Mouse (Mus musculus): ENCODE data around the gene Hs3st3a1.
A peak's percentile ranks its signal among the peaks of the same experiment; 100 is the strongest.

Gene Hs3st3a1

GRCm38 (mm10) chr11:64489587-64490433 lies 54.7 kb downstream of the Hs3st3a1 start:
- no peak for DNase-seq

GRCm38 (mm10) chr11:64494448-64494847 lies 59.3 kb downstream of the Hs3st3a1 start:
- no peak for DNase-seq

GRCm38 (mm10) chr11:64495935-64496334 lies 60.8 kb downstream of the Hs3st3a1 start:
- peak; percentile 18 to 24 for DNase-seq

- peak in 1 of 2 experiments; percentile 7 for DNase-seq
Observed at GRCm38 (mm10) chr11:64496677-64497076, 61.5 kb downstream of the Hs3st3a1 start.

- DNase-seq: no peak
Observed at GRCm38 (mm10) chr11:64500536-64501112, 65.5 kb downstream of the Hs3st3a1 start.

- DNase-seq: no peak
Observed at GRCm38 (mm10) chr11:64503040-64503439, 67.9 kb downstream of the Hs3st3a1 start.

GRCm38 (mm10) chr11:64505924-64506323 lies 70.8 kb downstream of the Hs3st3a1 start:
- no peak for DNase-seq

- no peak for DNase-seq
Observed at GRCm38 (mm10) chr11:64507024-64507423, 71.9 kb downstream of the Hs3st3a1 start.

GRCm38 (mm10) chr11:64509106-64509505 lies 74.0 kb downstream of the Hs3st3a1 start:
- DNase-seq: no peak

GRCm38 (mm10) chr11:64512301-64512700 lies 77.2 kb downstream of the Hs3st3a1 start:
- no peak for DNase-seq

GRCm38 (mm10) chr11:64513419-64513818 lies 78.3 kb downstream of the Hs3st3a1 start:
- DNase-seq: no peak

GRCm38 (mm10) chr11:64516712-64517589 lies 81.8 kb downstream of the Hs3st3a1 start:
- no peak for DNase-seq

GRCm38 (mm10) chr11:64518146-64518841 lies 83.2 kb downstream of the Hs3st3a1 start:
- DNase-seq: no peak

- no peak for DNase-seq
Observed at GRCm38 (mm10) chr11:64523993-64524570, 89.0 kb downstream of the Hs3st3a1 start.

- DNase-seq: peak in 1 of 2 experiments; percentile 45
Observed at GRCm38 (mm10) chr11:64537230-64537629, 102.1 kb downstream of the Hs3st3a1 start.

- no peak for DNase-seq
Observed at GRCm38 (mm10) chr11:64541866-64542265, 106.7 kb downstream of the Hs3st3a1 start.

- no peak for DNase-seq
Observed at GRCm38 (mm10) chr11:64542335-64542734, 107.2 kb downstream of the Hs3st3a1 start.

- DNase-seq: peak in 1 of 2 experiments; percentile 51
Observed at GRCm38 (mm10) chr11:64543181-64543641, 108.1 kb downstream of the Hs3st3a1 start.

- peak in 1 of 2 experiments; percentile 53 for DNase-seq
Observed at GRCm38 (mm10) chr11:64544236-64544635, 109.1 kb downstream of the Hs3st3a1 start.

- DNase-seq: no peak
Observed at GRCm38 (mm10) chr11:64549380-64549779, 114.2 kb downstream of the Hs3st3a1 start.

GRCm38 (mm10) chr11:64549955-64550354 lies 114.8 kb downstream of the Hs3st3a1 start:
- DNase-seq: no peak

- no peak for DNase-seq
Observed at GRCm38 (mm10) chr11:64558282-64558681, 123.2 kb downstream of the Hs3st3a1 start.

Data from lung, postnatal 4 days (tissue).